Mouse (Mus musculus) megakaryocyte, embryonic 14.5 days (primary cell): Measurements from ENCODE around the gene E030025P04Rik.

Source experiments
- FLI1 ChIP-seq: IDR thresholded peaks from 2 replicates; pipeline ENCODE4 v1.6.1; 2012; ENCODE audit warnings: low read length, inconsistent platforms, mixed read lengths
- GATA1 ChIP-seq: IDR thresholded peaks from 3 replicates; pipeline ENCODE4 v1.6.1; 2012; ENCODE audit warnings: mixed read lengths, low read length, inconsistent platforms, borderline replicate concordance

- TF ChIP-seq GATA1: no peak
- TF ChIP-seq FLI1: no peak
These were observed 43.5 kb upstream of the E030025P04Rik start for GRCm38 (mm10) chr11:109187631-109188184.
